Mouse (Mus musculus) embryonic stem cell, embryonic (primary cell): Measurements from ENCODE around the gene Mthfd1l.

Experiments
- CTCF ChIA-PET, 4 experiments: fragments of 300-600 bp in 2 of 4; fragments of 350-600 bp in 2 of 4; sonication (Branson Sonifier 250); formaldehyde crosslinking; loops; one replicate each; lab custom pipeline; 2022; ENCODE audit warnings: inconsistent platforms in 2 of 4; lab: Charles Lee
- POLR2A ChIA-PET, 4 experiments: fragments of 300-600 bp in 2 of 4; fragments of 350-600 bp in 2 of 4; sonication (Branson Sonifier 250); formaldehyde crosslinking; loops; one replicate each; lab custom pipeline; 2022; ENCODE audit warnings: antibody characterized with exemption in 4 of 4, inconsistent platforms in 1 of 4; lab: Charles Lee

The Mthfd1l gene

GRCm38 (mm10) chr10:3972981-3973588 lies at the start of gene Mthfd1l:
Gene Mthfd1l, plus strand, starts transcription at chr10:3973118.
- POLR2A ChIA-PET: interaction anchor here (0.6 to 9.1 kb wide), 80 partner anchors 9 to 459 kb away, joined by 3 to 76 read pairs (median 4); partner anchors contain the start of genes Armt1 (in 2 of the 4), Rmnd1 (in 2 of the 4) and Plekhg1 (in 1 of the 4)

GRCm38 (mm10) chr10:3928008-3928545 lies 44.8 kb upstream of the Mthfd1l start:
- ChIA-PET POLR2A (no interaction called here), CTCF (no interaction called here)

More at GRCm38 (mm10) chr10:3972981-3973588, at the start of gene Mthfd1l:
- CTCF ChIA-PET: interaction anchor here in 3 of 4 experiments (0.5 to 1.3 kb wide), 15 partner anchors 13 to 1651 kb away, joined by 3 to 10 read pairs (median 4); no protein-coding TSS in a partner anchor

- POLR2A ChIA-PET: interaction anchor here in 3 of 4 experiments (0.8 to 2.1 kb wide), 9 partner anchors 9 to 51 kb away, joined by 3 to 14 read pairs (median 3); partner anchors contain the start of gene Mthfd1l (in 1 of the 3)
- CTCF ChIA-PET: interaction anchor here in 3 of 4 experiments (0.6 to 1.7 kb wide), 3 partner anchors 12 to 316 kb away, joined by 4 to 6 read pairs (median 5); no protein-coding TSS in a partner anchor
These were observed 41.1 kb upstream of the Mthfd1l start for GRCm38 (mm10) chr10:3931831-3932230.

- POLR2A ChIA-PET: interaction anchor here in 3 of 4 experiments (0.5 to 1.7 kb wide), 10 partner anchors 9 to 1877 kb away, joined by 3 to 4 read pairs (median 3); no protein-coding TSS in a partner anchor
- CTCF ChIA-PET: interaction anchor here in 2 of 4 experiments (0.5 to 1.7 kb wide), 3 partner anchors 11 to 69 kb away, joined by 3 to 6 read pairs (median 3); no protein-coding TSS in a partner anchor
These were observed 39.5 kb upstream of the Mthfd1l start for GRCm38 (mm10) chr10:3933311-3933940.

GRCm38 (mm10) chr10:3936864-3937263 lies 36.1 kb upstream of the Mthfd1l start:
- ChIA-PET POLR2A (no interaction called here), CTCF (no interaction called here)

- ChIA-PET POLR2A (interaction anchor here in 3 of 4 experiments (0.6 to 4.0 kb wide), 78 partner anchors 8 to 978 kb away, joined by 3 to 64 read pairs (median 5); partner anchors contain the start of genes Mthfd1l (in 3 of the 3), Plekhg1 (in 2 of the 3), Armt1 (in 1 of the 3) and Rmnd1 (in 1 of the 3)), CTCF (interaction anchor here in 2 of 4 experiments (0.6 to 1.1 kb wide), 2 partner anchors 151 to 199 kb away, joined by 3 to 6 read pairs; partner anchors contain the start of gene Plekhg1 (in 1 of the 2))
These were observed 32.9 kb upstream of the Mthfd1l start for GRCm38 (mm10) chr10:3939895-3940595.

- POLR2A ChIA-PET: interaction anchor here (0.5 to 4.0 kb wide), 87 partner anchors 8 to 978 kb away, joined by 3 to 64 read pairs (median 5); partner anchors contain the start of genes Mthfd1l (in 3 of the 4), Armt1 (in 1 of the 4), Plekhg1 (in 1 of the 4) and Rmnd1 (in 1 of the 4)
- CTCF ChIA-PET: interaction anchor here in 2 of 4 experiments (1.1 to 1.6 kb wide), 4 partner anchors 49 to 367 kb away, joined by 3 to 5 read pairs (median 4); partner anchors contain the start of gene Plekhg1 (in 1 of the 2)
These were observed 32.3 kb upstream of the Mthfd1l start for GRCm38 (mm10) chr10:3940596-3940975.

GRCm38 (mm10) chr10:3941054-3941757 lies 31.7 kb upstream of the Mthfd1l start:
- ChIA-PET CTCF (interaction anchor here in 2 of 4 experiments (1.1 to 1.6 kb wide), 4 partner anchors 49 to 368 kb away, joined by 3 to 5 read pairs (median 4); partner anchors contain the start of gene Plekhg1 (in 1 of the 2)), POLR2A (interaction anchor here (0.5 to 4.0 kb wide), 76 partner anchors 8 to 491 kb away, joined by 3 to 64 read pairs (median 5); partner anchors contain the start of genes Mthfd1l (in 3 of the 4), Armt1 (in 1 of the 4) and Rmnd1 (in 1 of the 4))

- CTCF ChIA-PET: interaction anchor here in 2 of 4 experiments (1.0 to 1.6 kb wide), 3 partner anchors 107 to 369 kb away, joined by 3 to 5 read pairs (median 4); no protein-coding TSS in a partner anchor
- POLR2A ChIA-PET: interaction anchor here in 3 of 4 experiments (0.5 to 4.0 kb wide), 20 partner anchors 8 to 301 kb away, joined by 3 to 64 read pairs (median 6); partner anchors contain the start of gene Mthfd1l (in 2 of the 3)
These were observed 30.6 kb upstream of the Mthfd1l start for GRCm38 (mm10) chr10:3942289-3942688.

- CTCF ChIA-PET: interaction anchor here (0.5 to 2.1 kb wide), 58 partner anchors 9 to 784 kb away, joined by 3 to 25 read pairs (median 4); partner anchors contain the start of genes Mthfd1l (in 2 of the 4) and Plekhg1 (in 2 of the 4)
- POLR2A ChIA-PET: interaction anchor here in 3 of 4 experiments (0.6 to 2.0 kb wide), 33 partner anchors 8 to 447 kb away, joined by 3 to 11 read pairs (median 4); partner anchors contain the start of gene Mthfd1l (in 2 of the 3)
These were observed 29.2 kb upstream of the Mthfd1l start for GRCm38 (mm10) chr10:3943492-3944395.

- ChIA-PET POLR2A (interaction anchor here in 2 of 4 experiments (1.0 to 1.2 kb wide), 3 partner anchors 26 to 46 kb away, joined by 3 to 4 read pairs (median 3); partner anchors contain the start of gene Mthfd1l (in 1 of the 2)), CTCF (interaction anchor here in 1 of 4 experiments (0.6 kb wide), 1 partner anchor 12 kb away, joined by 11 read pairs; no protein-coding TSS in a partner anchor)
These were observed 26.0 kb upstream of the Mthfd1l start for GRCm38 (mm10) chr10:3946871-3947270.

GRCm38 (mm10) chr10:3947346-3947745 lies 25.6 kb upstream of the Mthfd1l start:
- ChIA-PET POLR2A (interaction anchor here in 2 of 4 experiments (1.0 to 1.6 kb wide), 4 partner anchors 25 to 46 kb away, joined by 3 to 4 read pairs (median 3); partner anchors contain the start of gene Mthfd1l (in 1 of the 2)), CTCF (no interaction called here)

- POLR2A ChIA-PET: interaction anchor here (0.7 to 4.2 kb wide), 19 partner anchors 8 to 484 kb away, joined by 3 to 21 read pairs (median 3); partner anchors contain the start of gene Mthfd1l (in 2 of the 4)
- CTCF ChIA-PET: interaction anchor here (0.7 to 1.5 kb wide), 6 partner anchors 9 to 1278 kb away, joined by 3 to 11 read pairs (median 3); no protein-coding TSS in a partner anchor
These were observed 23.6 kb upstream of the Mthfd1l start for GRCm38 (mm10) chr10:3949306-3949705.

- CTCF ChIA-PET: interaction anchor here in 1 of 4 experiments (1.8 kb wide), 1 partner anchor 16 kb away, joined by 6 read pairs; the partner anchor contains the start of gene Mthfd1l
These were observed 16.4 kb upstream of the Mthfd1l start for GRCm38 (mm10) chr10:3956471-3956870.

GRCm38 (mm10) chr10:3958591-3958990 lies 14.3 kb upstream of the Mthfd1l start:
- ChIA-PET CTCF (interaction anchor here (0.6 to 3.3 kb wide), 20 partner anchors 8 to 235 kb away, joined by 3 to 11 read pairs (median 3); partner anchors contain the start of gene Mthfd1l (in 2 of the 4)), POLR2A (interaction anchor here (0.5 to 1.4 kb wide), 10 partner anchors 9 to 152 kb away, joined by 3 to 10 read pairs (median 4); partner anchors contain the start of gene Mthfd1l (in 3 of the 4))

More at GRCm38 (mm10) chr10:3956471-3956870, 16.4 kb upstream of the Mthfd1l start:
- POLR2A ChIA-PET: interaction anchor here in 2 of 4 experiments (1.0 to 1.7 kb wide), 4 partner anchors 9 to 22 kb away, joined by 3 to 7 read pairs (median 3); partner anchors contain the start of gene Mthfd1l (in 1 of the 2)
